Mouse (Mus musculus) C2C12 (cell line): ENCODE data around the gene Smg9. TPM values are rescaled to one million over a fixed set of nuclear protein-coding genes. Genes with fewer than 3 reads are reported as not detected.
A peak's percentile ranks its signal among the peaks of the same experiment; 100 is the strongest.

Experiments
- H3K27me3 ChIP-seq: one replicate; pipeline ENCODE4 v1.6.1; 2011; ENCODE audit not compliant: control insufficient read depth, insufficient read depth, insufficient read length
- H3K36me3 ChIP-seq: one replicate; pipeline ENCODE4 v1.6.1; 2011; ENCODE audit not compliant: control insufficient read depth, insufficient read depth
- H3K4me3 ChIP-seq: one replicate; pipeline ENCODE4 v1.5.1; 2011; ENCODE audit warnings: mild to moderate bottlenecking, control low read depth; ENCODE audit not compliant: poor library complexity, insufficient read depth, severe bottlenecking
- H3K79me2 ChIP-seq: one replicate; pipeline ENCODE4 v1.6.1; 2011; ENCODE audit not compliant: control insufficient read depth, insufficient read depth
- H3K79me3 ChIP-seq: one replicate; pipeline ENCODE4 v1.6.1; 2011; ENCODE audit warnings: low read depth, control low read depth
- H3ac ChIP-seq: one replicate; pipeline ENCODE3; 2011; ENCODE audit warnings: low read depth; ENCODE audit not compliant: control insufficient read depth, insufficient read length
- CEBPB ChIP-seq: IDR thresholded peaks from one replicate; pipeline ENCODE4 v1.6.1; 2011; ENCODE audit warnings: low read depth, mild to moderate bottlenecking, control low read depth, moderate library complexity
- CTCF ChIP-seq: IDR thresholded peaks from one replicate; pipeline ENCODE4 v1.5.1; 2011; ENCODE audit not compliant: control insufficient read depth, insufficient read depth, insufficient read length
- FOSL1 ChIP-seq: IDR thresholded peaks from one replicate; pipeline ENCODE4 v1.8.0; 2011; ENCODE audit warnings: mild to moderate bottlenecking, low read length; ENCODE audit not compliant: poor library complexity, insufficient read depth, severe bottlenecking
- MAX ChIP-seq: IDR thresholded peaks from one replicate; pipeline ENCODE4 v1.6.1; 2011; ENCODE audit warnings: mild to moderate bottlenecking, control low read depth
- MYOD1 ChIP-seq: IDR thresholded peaks from one replicate; pipeline ENCODE4 v1.6.1; 2011; ENCODE audit warnings: low read depth; ENCODE audit not compliant: control insufficient read depth, insufficient read length
- MYOG ChIP-seq: IDR thresholded peaks from one replicate; pipeline ENCODE4 v1.6.1; 2011; ENCODE audit not compliant: control insufficient read depth, insufficient read length; ENCODE audit errors: extremely low read depth
- USF1 ChIP-seq: IDR thresholded peaks from one replicate; pipeline ENCODE4 v1.6.1; 2011; ENCODE audit warnings: low read depth, mild to moderate bottlenecking, control low read depth, moderate library complexity
- polyA plus RNA-seq: library from polyadenylated mRNA; unstranded; fragments of >200 nt; fragmentation: generic; extraction: Trizol; gene quantifications from one replicate; pipeline ENCODE4 v1.2.1, GENCODE M21; 2012; ENCODE audit warnings: missing spikeins

Smg9 gene
- polyA plus RNA-seq, 1 experiment = 21.8 TPM

DNA sequence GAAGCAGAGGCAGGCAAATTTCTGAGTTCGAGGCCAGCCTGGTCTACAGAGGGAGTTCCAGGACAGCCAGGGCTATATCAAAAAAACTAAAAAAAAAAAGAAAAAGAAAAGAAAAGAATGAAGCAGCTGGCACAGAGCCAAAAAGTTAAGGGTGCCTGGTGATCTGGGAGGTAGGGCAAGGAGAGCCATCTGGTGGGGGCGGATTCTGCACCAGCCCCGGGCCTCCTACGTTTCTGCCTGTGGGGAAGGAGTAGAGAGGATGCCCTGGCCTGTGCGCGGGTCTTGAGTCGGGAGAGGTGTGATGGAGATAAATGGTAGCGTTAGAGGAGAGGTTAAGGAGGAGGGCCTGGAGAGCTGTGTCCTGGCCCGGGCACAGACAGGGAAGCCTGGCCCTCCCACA is 8.8 kb downstream of the Smg9 start:
- no peaks in the 10 kb centered on the region for H3K79me2 ChIP-seq
- no peak for TF ChIP-seq MAX
- no peak for TF ChIP-seq USF1
- no peak for TF ChIP-seq CEBPB
- no peak for TF ChIP-seq MYOG
- no peak for TF ChIP-seq MYOD1
- no peak for TF ChIP-seq CTCF
- no peak for TF ChIP-seq FOSL1
- H3K27me3 ChIP-seq = no peaks in the 10 kb centered on the region
- H3K4me3 ChIP-seq = no peak overlapping the region
- H3ac ChIP-seq = no peak overlapping the region
- peaks cover 9% of the 10 kb centered on the region for H3K36me3 ChIP-seq
- no peaks in the 10 kb centered on the region for H3K79me3 ChIP-seq

- Histone ChIP-seq H3K79me3 (no peaks in the 10 kb centered on the region), H3K36me3 (peaks cover 9% of the 10 kb centered on the region), H3K27me3 (no peaks in the 10 kb centered on the region)
Observed at GRCm38 (mm10) chr7:24410123-24410522, 10.7 kb downstream of the Smg9 start.

DNA sequence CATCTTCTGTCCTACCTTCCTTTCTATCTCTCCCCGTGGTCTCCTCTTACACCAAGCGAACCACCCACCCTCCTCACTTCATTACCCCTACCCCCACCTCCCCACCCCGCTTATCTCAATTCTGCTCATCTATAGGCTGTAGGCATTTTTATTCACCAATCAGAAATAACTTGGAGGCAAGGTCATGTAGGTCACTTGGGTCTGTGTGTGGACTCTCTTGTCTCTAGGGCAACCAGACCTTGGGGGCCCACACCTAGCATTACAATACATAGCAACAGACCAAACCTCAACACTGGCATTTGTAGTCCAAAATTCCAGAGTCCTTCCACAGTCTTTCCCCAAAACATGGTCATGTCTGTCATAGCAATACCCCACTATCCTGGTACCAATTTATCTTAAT is 11.4 kb downstream of the Smg9 start:
- Histone ChIP-seq H3ac (no peak overlapping the region), H3K4me3 (no peak overlapping the region), H3K79me2 (no peaks in the 10 kb centered on the region), H3K27me3 (no peaks in the 10 kb centered on the region), H3K36me3 (peaks cover 9% of the 10 kb centered on the region), H3K79me3 (no peaks in the 10 kb centered on the region)
- TF ChIP-seq CTCF (no peak), USF1 (no peak), MYOG (no peak), FOSL1 (no peak), CEBPB (no peak), MAX (no peak), MYOD1 (no peak)

More at GRCm38 (mm10) chr7:24410123-24410522, 10.7 kb downstream of the Smg9 start:
- Histone ChIP-seq H3ac (no peak overlapping the region), H3K4me3 (no peak overlapping the region), H3K79me2 (no peaks in the 10 kb centered on the region)
- no peak for TF ChIP-seq MYOG
- no peak for TF ChIP-seq USF1
- TF ChIP-seq CTCF = no peak
- TF ChIP-seq MYOD1 = no peak
- no peak for TF ChIP-seq MAX
- no peak for TF ChIP-seq FOSL1
- TF ChIP-seq CEBPB = no peak

DNA sequence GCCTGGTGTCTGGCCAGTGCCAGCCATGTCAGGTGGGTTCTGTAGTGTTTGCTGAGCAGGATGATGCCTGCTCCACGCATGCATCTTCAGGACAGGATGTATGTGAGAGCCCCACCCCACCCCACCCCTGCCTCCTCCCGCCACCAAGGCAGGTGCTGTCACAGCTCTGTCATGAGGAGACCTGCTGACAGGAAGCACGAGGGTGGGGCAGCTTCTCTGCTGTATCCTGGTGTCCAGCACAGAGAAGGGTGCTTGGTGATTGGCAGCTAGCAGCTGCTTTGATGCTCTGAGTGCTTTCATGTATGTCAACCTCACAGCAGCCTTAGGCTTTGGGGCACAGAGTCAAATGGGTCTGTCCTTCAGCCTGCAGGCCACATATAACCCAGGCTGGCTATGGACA is 14.2 kb downstream of the Smg9 start:
- TF ChIP-seq MYOD1 (peak; percentile 9), MYOG (no peak), USF1 (no peak)
- Histone ChIP-seq H3K36me3 (no peaks in the 10 kb centered on the region), H3K79me3 (no peaks in the 10 kb centered on the region), H3ac (no peak overlapping the region), H3K4me3 (no peak overlapping the region), H3K79me2 (no peaks in the 10 kb centered on the region), H3K27me3 (no peaks in the 10 kb centered on the region)

DNA sequence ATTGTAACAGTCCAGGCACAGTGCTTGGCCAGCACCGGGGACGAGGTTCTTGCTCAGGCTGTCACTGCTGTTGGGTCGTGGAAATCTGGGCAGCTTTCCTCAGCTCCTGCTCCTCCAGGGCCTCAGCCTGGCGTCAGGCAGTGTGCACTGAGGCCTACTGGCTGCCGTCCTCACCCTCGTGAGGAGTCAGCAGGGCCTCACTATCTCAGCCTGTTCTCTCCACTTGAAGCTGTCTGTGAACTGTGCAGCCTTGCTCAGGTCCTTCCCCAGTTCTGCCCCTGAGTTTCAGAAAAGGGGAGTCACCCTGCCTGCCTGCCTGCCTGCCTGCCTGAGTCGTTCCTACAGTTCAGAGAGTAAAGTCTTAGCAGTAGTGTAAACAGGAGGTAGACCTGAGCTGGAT is 15.8 kb downstream of the Smg9 start:
- no peaks in the 10 kb centered on the region for H3K79me3 ChIP-seq

DNA sequence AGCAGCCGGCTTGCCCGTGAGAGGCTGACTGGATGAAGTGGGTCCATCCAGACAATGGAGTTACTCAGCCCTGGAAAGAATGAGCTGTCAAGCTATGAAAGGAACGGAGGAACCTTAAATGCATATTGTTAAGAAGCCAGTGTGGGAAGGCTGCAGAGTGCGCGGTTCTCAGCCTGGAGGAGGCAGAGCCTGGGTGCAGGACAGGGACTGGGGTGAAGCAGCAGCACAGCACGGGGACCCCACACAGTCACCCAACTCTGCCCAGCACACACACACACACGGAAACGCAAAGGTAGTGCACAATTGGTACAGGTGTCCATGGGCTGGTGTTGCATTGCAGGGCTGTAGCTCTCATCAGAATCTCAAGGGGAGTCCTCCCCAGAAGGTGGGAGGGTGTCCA is 20.2 kb downstream of the Smg9 start:
- H3K36me3 ChIP-seq = no peaks in the 10 kb centered on the region
- no peak overlapping the region for H3ac ChIP-seq
- no peak overlapping the region for H3K4me3 ChIP-seq
- H3K27me3 ChIP-seq = no peaks in the 10 kb centered on the region
- H3K79me2 ChIP-seq = no peaks in the 10 kb centered on the region
- H3K79me3 ChIP-seq = no peaks in the 10 kb centered on the region
- no peak for TF ChIP-seq USF1
- TF ChIP-seq CEBPB = no peak
- no peak for TF ChIP-seq FOSL1
- TF ChIP-seq CTCF = no peak

More for the DNA sequence above, 15.8 kb downstream of the Smg9 start:
- H3K36me3 ChIP-seq = no peaks in the 10 kb centered on the region
- H3K79me2 ChIP-seq = no peaks in the 10 kb centered on the region
- no peak overlapping the region for H3ac ChIP-seq
- H3K27me3 ChIP-seq = no peaks in the 10 kb centered on the region
- no peak overlapping the region for H3K4me3 ChIP-seq
- TF ChIP-seq FOSL1 (no peak), CEBPB (no peak), USF1 (no peak), CTCF (no peak), MYOG (no peak), MYOD1 (no peak), MAX (no peak)
